In the genomic region with DNA sequence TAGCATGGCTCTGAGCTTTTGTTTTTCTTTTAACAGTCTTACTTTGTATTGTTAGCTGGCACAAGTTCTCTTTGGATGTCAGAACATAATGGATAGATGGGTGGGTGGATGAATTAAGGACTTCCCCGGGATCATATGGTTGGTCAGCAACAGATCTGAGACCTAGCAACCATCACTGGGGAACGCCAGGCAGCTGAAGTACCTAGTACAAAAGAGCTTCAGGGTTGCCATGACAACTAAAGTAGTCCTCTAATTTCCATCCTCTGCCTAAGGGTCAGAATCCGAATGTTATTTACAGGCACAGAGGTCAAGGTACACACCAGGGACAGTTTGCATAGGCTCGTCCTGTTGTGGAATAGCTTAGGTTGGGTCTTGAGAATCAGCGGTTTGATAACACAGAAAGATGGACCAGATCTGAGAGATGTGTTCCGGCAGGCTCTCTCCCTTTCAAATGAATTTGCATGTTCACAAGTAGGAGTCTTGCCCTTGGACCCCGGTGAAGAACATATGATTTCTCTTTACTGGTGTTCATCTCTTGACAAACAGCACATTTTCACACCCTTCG, we compare ENCODE assay signal across 15 mouse cellular contexts. TPM values are rescaled to one million over a fixed set of nuclear protein-coding genes. Genes with fewer than 3 reads are reported as not detected.
DNase-seq lines count a peak whose midpoint lies in the region; ATAC-seq and TF ChIP-seq lines count a peak whose summit lies in the region.
"Had no signal": no experiment of that assay in that cellular context is flagged by ENCODE, and none has a peak within 500 bp of the region (broad histone marks: within the 10 kb centered on the region; RNA-seq: fewer than 3 reads in every experiment).

No protein-coding gene starts in this region.

- H3K9ac ChIP-seq in hindbrain, embryonic 14.5 days = no peak overlapping the region
- no peak overlapping the region for H3K9ac ChIP-seq in midbrain, postnatal 0 days (replicated peaks; ENCODE audit: low read length, poor library complexity, severe bottlenecking)

- DNase-seq in R1 (ENCODE audit: low read depth, low spot score) = peak; percentile 61
- DNase-seq in brain, embryonic 14.5 days (ENCODE audit: low read depth) = peak; percentile 75
- DNase-seq in hindbrain, embryonic 14.5 days (ENCODE audit: low spot score) = peak; percentile 56
- peak; percentile 46 for DNase-seq in midbrain, postnatal 0 days (ENCODE audit: low spot score)
- no peak for DNase-seq in kidney, postnatal 10 days
- DNase-seq in gastrocnemius, postnatal 4 days (ENCODE audit: low spot score in 2 of 2) = no peak
- DNase-seq in adipocyte (ENCODE audit: low spot score) = no peak
- DNase-seq: adrenal gland, postnatal 14 days; gastrocnemius, postnatal 25 days; lung, postnatal 4 days; right cerebral cortex, postnatal 14 days; thymus, adult 18-20 months had no signal

- H3K4me2 ChIP-seq in hindbrain, embryonic 14.5 days (replicated peaks) = no peak overlapping the region
- no peak overlapping the region for H3K4me2 ChIP-seq in midbrain, postnatal 0 days (ENCODE audit: low read depth, low read length, poor library complexity, severe bottlenecking)

- no peak overlapping the region for H3K27ac ChIP-seq in hindbrain, embryonic 14.5 days
- H3K27ac ChIP-seq in midbrain, postnatal 0 days (ENCODE audit: low read depth, low read length) = no peak overlapping the region
- H3K27ac ChIP-seq: limb, embryonic 10.5 days had no signal

- no peak for TF ChIP-seq CTCF in brain, embryonic 14.5 days (IDR thresholded peaks at IDR 0.05; ENCODE audit: borderline replicate concordance, extremely low read depth, insufficient read depth, insufficient read length)
- TF ChIP-seq CTCF in midbrain, postnatal 0 days (IDR thresholded peaks at IDR 0.05) = no peak

- WGBS in hindbrain, embryonic 14.5 days = 17% methylated on average over 8 of the region's 8 CpGs
- WGBS in midbrain, postnatal 0 days = 33% methylated on average over 8 of the region's 8 CpGs

- no peaks in the 10 kb centered on the region for H3K27me3 ChIP-seq in hindbrain, embryonic 14.5 days (ENCODE audit: control insufficient read depth, insufficient read depth, low read length)
- H3K27me3 ChIP-seq in midbrain, postnatal 0 days (ENCODE audit: insufficient read depth, low read length) = no peaks in the 10 kb centered on the region

- no peak for ATAC-seq in hindbrain, embryonic 14.5 days (ENCODE audit: low FRiP score)
- no peak for ATAC-seq in midbrain, postnatal 0 days (ENCODE audit: low FRiP score)
- ATAC-seq: Patski had no signal

- H3K9me3 ChIP-seq in hindbrain, embryonic 14.5 days (ENCODE audit: control insufficient read depth, low read length) = no peaks in the 10 kb centered on the region
- H3K9me3 ChIP-seq in midbrain, postnatal 0 days (ENCODE audit: low read length) = no peaks in the 10 kb centered on the region
- H3K9me3 ChIP-seq: limb, embryonic 10.5 days had no signal

- no peak for TF ChIP-seq POLR2A in brain, embryonic 14.5 days (IDR thresholded peaks at IDR 0.05; ENCODE audit: borderline replicate concordance, extremely low read depth, insufficient read depth, insufficient read length, poor library complexity, severe bottlenecking)

- H3K36me3 ChIP-seq in hindbrain, embryonic 14.5 days (replicated peaks; ENCODE audit: control insufficient read depth, insufficient read depth) = no peaks in the 10 kb centered on the region
- H3K36me3 ChIP-seq in midbrain, postnatal 0 days (ENCODE audit: insufficient read depth, low read length) = no peaks in the 10 kb centered on the region
- H3K36me3 ChIP-seq: limb, embryonic 10.5 days had no signal

- H3K4me1 ChIP-seq in hindbrain, embryonic 14.5 days (replicated peaks; ENCODE audit: control insufficient read depth, insufficient read depth, low read length) = no peaks in the 10 kb centered on the region
- H3K4me1 ChIP-seq in midbrain, postnatal 0 days (ENCODE audit: insufficient read depth, low read length) = no peaks in the 10 kb centered on the region
- H3K4me1 ChIP-seq: limb, embryonic 10.5 days had no signal

- H3K4me3 ChIP-seq in hindbrain, embryonic 14.5 days (replicated peaks; ENCODE audit: low read length) = no peak overlapping the region
- H3K4me3 ChIP-seq in midbrain, postnatal 0 days (ENCODE audit: low read depth, low read length) = no peak overlapping the region
- H3K4me3 ChIP-seq: limb, embryonic 10.5 days had no signal

RNA-seq across cellular contexts. Expression of gene Tmem266, which starts 28.6 kb away (rescaled TPM):
- 4.7 and 7.8 TPM in 2 replicates for polyA plus RNA-seq in brain, embryonic 14.5 days (2012; rRNA removed)
- 2.2 and 2.9 TPM in 2 replicates for polyA plus RNA-seq in hindbrain, embryonic 14.5 days (2014; fragmentation: Nextera tagmentation; extraction: Ambion mirVana)
- 12.5 and 13.0 TPM in 2 replicates for total RNA-seq in midbrain, postnatal 0 days (2014; rRNA removed)
- polyA plus RNA-seq in midbrain, postnatal 0 days (2015; fragmentation: Nextera tagmentation; extraction: Ambion mirVana) = 7.3 and 7.7 TPM in 2 replicates
- total RNA-seq in gastrocnemius, postnatal 4 days (2021) = under 1 TPM; 0.44 to 0.74 TPM
- polyA plus RNA-seq: heart, embryonic 14.5 days had no signal

RNA-seq across cellular contexts. Expression of gene Nrg4, which starts 28.7 kb away (rescaled TPM):
- 0.18 and 0.40 TPM in 2 replicates for polyA plus RNA-seq in brain, embryonic 14.5 days (2012; rRNA removed)
- polyA plus RNA-seq in hindbrain, embryonic 14.5 days (2014; fragmentation: Nextera tagmentation; extraction: Ambion mirVana) = 1.7 and 1.8 TPM in 2 replicates
- total RNA-seq in midbrain, postnatal 0 days (2014; rRNA removed) = 0.94 TPM in 1 of 2 replicates, not detected in the other
- 1.3 and 1.8 TPM in 2 replicates for polyA plus RNA-seq in midbrain, postnatal 0 days (2015; fragmentation: Nextera tagmentation; extraction: Ambion mirVana)
- 1 to 10 TPM; 1.5 to 1.6 TPM for total RNA-seq in gastrocnemius, postnatal 4 days (2021)

Comparison
In these comparisons a context has a peak if more than half of its experiments do, and no peak if none do; other contexts are left out.
1. DNase-seq: peak in R1 (single experiment), brain, embryonic 14.5 days (single experiment), hindbrain, embryonic 14.5 days (single experiment) and midbrain, postnatal 0 days (single experiment); none in kidney, postnatal 10 days (single experiment), gastrocnemius, postnatal 4 days (0 of 2) and adipocyte (single experiment).